Mouse (Mus musculus): ENCODE results near the gene Mgat4b. TPM values are rescaled to one million over a fixed set of nuclear protein-coding genes. Genes with fewer than 3 reads are reported as not detected.

Mgat4b gene
- polyA plus RNA-seq, 1 experiment = 171 TPM

GRCm38 (mm10) chr11:50225611-50226378 lies 15.1 kb downstream of the Mgat4b start:
- Histone ChIP-seq H3K36me3 (ENCODE audit: control insufficient read depth, insufficient read depth, low read length) (peaks cover 3% of the 10 kb centered on the region; the same call in 1 of the 2 replicates), H3K27me3 (ENCODE audit: control insufficient read depth, insufficient read depth, low read length) (no peaks in the 10 kb centered on the region), H3K4me1 (ENCODE audit: control insufficient read depth, insufficient read depth, insufficient read length, low read length) (peaks cover 44% of the 10 kb centered on the region), H3K27ac (ENCODE audit: insufficient read depth, low read depth, low read length) (peak overlapping the region; percentile 62), H3K4me3 (ENCODE audit: low read depth, low read length) (peak overlapping the region; percentile 91)
- TF ChIP-seq CTCF (IDR thresholded peaks at IDR 0.05; ENCODE audit: extremely low read depth, insufficient read length, insufficient replicate concordance, low read depth, low read length) (no peak), POLR2A (IDR thresholded peaks at IDR 0.05; ENCODE audit: low read depth, low read length) (0 out of 2 replicates have a peak, but pooled peaks have one; percentile 5)
- 1% methylated on average over 34 of the region's 34 CpGs for WGBS

GRCm38 (mm10) chr11:50226406-50226805 lies 15.7 kb downstream of the Mgat4b start:
- Histone ChIP-seq H3K4me3 (ENCODE audit: low read depth, low read length) (peak overlapping the region; percentile 91), H3K4me1 (ENCODE audit: control insufficient read depth, insufficient read depth, insufficient read length, low read length) (peaks cover 48% of the 10 kb centered on the region), H3K27me3 (ENCODE audit: control insufficient read depth, insufficient read depth, low read length) (no peaks in the 10 kb centered on the region), H3K27ac (ENCODE audit: insufficient read depth, low read depth, low read length) (peak overlapping the region; percentile 62), H3K36me3 (ENCODE audit: control insufficient read depth, insufficient read depth, low read length) (peaks cover 6% of the 10 kb centered on the region; the same call in 1 of the 2 replicates)
- no peak for TF ChIP-seq CTCF (IDR thresholded peaks at IDR 0.05; ENCODE audit: extremely low read depth, insufficient read length, insufficient replicate concordance, low read depth, low read length)
- 6% methylated on average over 2 of the region's 2 CpGs for WGBS

GRCm38 (mm10) chr11:50227226-50227625 lies 16.5 kb downstream of the Mgat4b start:
- H3K27me3 ChIP-seq (ENCODE audit: control insufficient read depth, insufficient read depth, low read length) = no peaks in the 10 kb centered on the region
- H3K4me3 ChIP-seq (ENCODE audit: low read depth, low read length) = peak overlapping the region; percentile 9
- H3K27ac ChIP-seq (ENCODE audit: insufficient read depth, low read depth, low read length) = peak overlapping the region; percentile 62
- peaks cover 48% of the 10 kb centered on the region for H3K4me1 ChIP-seq (ENCODE audit: control insufficient read depth, insufficient read depth, insufficient read length, low read length)
- no peak for TF ChIP-seq CTCF (IDR thresholded peaks at IDR 0.05; ENCODE audit: extremely low read depth, insufficient read length, insufficient replicate concordance, low read depth, low read length)
- no peak for TF ChIP-seq POLR2A (IDR thresholded peaks at IDR 0.05; ENCODE audit: low read depth, low read length)
- peaks cover 12% of the 10 kb centered on the region for H3K36me3 ChIP-seq (ENCODE audit: control insufficient read depth, insufficient read depth, low read length)
- WGBS = 17% methylated on average over 3 of the region's 3 CpGs

GRCm38 (mm10) chr11:50227736-50228135 lies 17.0 kb downstream of the Mgat4b start:
- peaks cover 46% of the 10 kb centered on the region for H3K4me1 ChIP-seq (ENCODE audit: control insufficient read depth, insufficient read depth, insufficient read length, low read length)
- H3K27me3 ChIP-seq (ENCODE audit: control insufficient read depth, insufficient read depth, low read length) = no peaks in the 10 kb centered on the region
- H3K4me3 ChIP-seq (ENCODE audit: low read depth, low read length) = peak overlapping the region; percentile 9; the same call in 1 of the 2 replicates
- H3K27ac ChIP-seq (ENCODE audit: insufficient read depth, low read depth, low read length) = peak overlapping the region; percentile 62
- peaks cover 18% of the 10 kb centered on the region for H3K36me3 ChIP-seq (ENCODE audit: control insufficient read depth, insufficient read depth, low read length)
- WGBS = 23% methylated on average over 4 of the region's 4 CpGs
- no peak for TF ChIP-seq POLR2A (IDR thresholded peaks at IDR 0.05; ENCODE audit: low read depth, low read length)
- no peak for TF ChIP-seq CTCF (IDR thresholded peaks at IDR 0.05; ENCODE audit: extremely low read depth, insufficient read length, insufficient replicate concordance, low read depth, low read length)

- Histone ChIP-seq H3K4me3 (ENCODE audit: low read depth, low read length) (no peak overlapping the region), H3K4me1 (ENCODE audit: control insufficient read depth, insufficient read depth, insufficient read length, low read length) (peaks cover 46% of the 10 kb centered on the region), H3K27ac (ENCODE audit: insufficient read depth, low read depth, low read length) (peak overlapping the region; percentile 34), H3K36me3 (ENCODE audit: control insufficient read depth, insufficient read depth, low read length) (peaks cover 28% of the 10 kb centered on the region), H3K27me3 (ENCODE audit: control insufficient read depth, insufficient read depth, low read length) (no peaks in the 10 kb centered on the region)
- WGBS = 42% methylated on average over 3 of the region's 3 CpGs
- TF ChIP-seq CTCF (IDR thresholded peaks at IDR 0.05; ENCODE audit: extremely low read depth, insufficient read length, insufficient replicate concordance, low read depth, low read length) (no peak), POLR2A (IDR thresholded peaks at IDR 0.05; ENCODE audit: low read depth, low read length) (no peak)
These were observed 18.1 kb downstream of the Mgat4b start for GRCm38 (mm10) chr11:50228772-50229171.

- TF ChIP-seq POLR2A (IDR thresholded peaks at IDR 0.05; ENCODE audit: low read depth, low read length) (no peak), CTCF (IDR thresholded peaks at IDR 0.05; ENCODE audit: extremely low read depth, insufficient read length, insufficient replicate concordance, low read depth, low read length) (no peak)
- peaks cover 46% of the 10 kb centered on the region for H3K4me1 ChIP-seq (ENCODE audit: control insufficient read depth, insufficient read depth, insufficient read length, low read length)
- peaks cover 34% of the 10 kb centered on the region for H3K36me3 ChIP-seq (ENCODE audit: control insufficient read depth, insufficient read depth, low read length)
- H3K4me3 ChIP-seq (ENCODE audit: low read depth, low read length) = no peak overlapping the region
- H3K27me3 ChIP-seq (ENCODE audit: control insufficient read depth, insufficient read depth, low read length) = no peaks in the 10 kb centered on the region
- H3K27ac ChIP-seq (ENCODE audit: insufficient read depth, low read depth, low read length) = peak overlapping the region; percentile 34
- 26% methylated on average over 7 of the region's 7 CpGs for WGBS
These were observed 18.7 kb downstream of the Mgat4b start for GRCm38 (mm10) chr11:50229252-50229910.

All from small intestine, adult 2 months (tissue).